Mouse (Mus musculus): ENCODE measurements around the gene Gcgr.

GRCm38 (mm10) chr11:120518027-120518426 lies 12.5 kb upstream of the Gcgr start:
- TF ChIP-seq CTCF (IDR thresholded peaks at IDR 0.05) (no peak), EP300 (IDR thresholded peaks at IDR 0.05) (no peak)

All from lung, postnatal 0 days (tissue).